Mouse (Mus musculus) thymus, postnatal 0 days (tissue): ENCODE data around the gene Ift52. TPM values are rescaled to one million over a fixed set of nuclear protein-coding genes. Genes with fewer than 3 reads are reported as not detected.
"Not testable (repeated sequence)": the region's sequence is repeated elsewhere in the genome, so short reads cannot be mapped to it uniquely, and the experiment has no call there.

Experiments
- DNase-seq: peaks from one replicate; pipeline ENCODE4 v3.0.0-alpha.2; 2015; ENCODE audit warnings: low spot score
- polyA plus RNA-seq: library from polyadenylated mRNA; unstranded; fragments of >200 nt; fragmentation: Nextera tagmentation; extraction: Ambion mirVana; gene quantifications from 2 replicates; pipeline ENCODE4 v1.2.1, GENCODE M21; 2015

The Ift52 gene
- polyA plus RNA-seq, 1 experiment from 2014 or later = 59.2 TPM

GRCm38 (mm10) chr2:163031289-163031688 lies 14.1 kb downstream of the Ift52 start:
- DNase-seq = no peak

GRCm38 (mm10) chr2:163031757-163032156 lies 14.6 kb downstream of the Ift52 start:
- DNase-seq = no peak

- no peak for DNase-seq
These were observed 15.5 kb downstream of the Ift52 start for GRCm38 (mm10) chr2:163032622-163033021.

- DNase-seq = no peak
These were observed 22.8 kb downstream of the Ift52 start for GRCm38 (mm10) chr2:163039940-163040339.

GRCm38 (mm10) chr2:163048125-163048524 lies 31.0 kb downstream of the Ift52 start:
- peak; percentile 68 for DNase-seq

- no peak for DNase-seq
These were observed 32.0 kb downstream of the Ift52 start for GRCm38 (mm10) chr2:163049116-163049515.

GRCm38 (mm10) chr2:163051691-163052090 lies 34.5 kb downstream of the Ift52 start:
- no peak for DNase-seq

GRCm38 (mm10) chr2:163052101-163052500 lies 34.9 kb downstream of the Ift52 start:
- DNase-seq = no peak

- DNase-seq = no peak
These were observed 35.7 kb downstream of the Ift52 start for GRCm38 (mm10) chr2:163052826-163053225.

- DNase-seq = peak; percentile 95
These were observed 37.2 kb downstream of the Ift52 start, which contains the start of gene Mybl2 for GRCm38 (mm10) chr2:163054335-163054840. Gene Mybl2 (plus strand): TSS chr2:163054687.

- DNase-seq = peak; percentile 24
These were observed 37.8 kb downstream of the Ift52 start for GRCm38 (mm10) chr2:163054891-163055494.

- DNase-seq = no peak
These were observed 38.6 kb downstream of the Ift52 start for GRCm38 (mm10) chr2:163055715-163056114.

GRCm38 (mm10) chr2:163056584-163056983 lies 39.4 kb downstream of the Ift52 start:
- DNase-seq = no peak

GRCm38 (mm10) chr2:163058981-163059380 lies 41.8 kb downstream of the Ift52 start:
- DNase-seq = not testable (repeated sequence)

- no peak for DNase-seq
These were observed 43.5 kb downstream of the Ift52 start for GRCm38 (mm10) chr2:163060630-163061029.

- no peak for DNase-seq
These were observed 44.3 kb downstream of the Ift52 start for GRCm38 (mm10) chr2:163061203-163062118.

- DNase-seq = no peak
These were observed 45.0 kb downstream of the Ift52 start for GRCm38 (mm10) chr2:163062119-163062508.

GRCm38 (mm10) chr2:163066326-163066725 lies 49.2 kb downstream of the Ift52 start:
- no peak for DNase-seq

- DNase-seq = no peak
These were observed 50.1 kb downstream of the Ift52 start for GRCm38 (mm10) chr2:163067233-163067632.

- DNase-seq = no peak
These were observed 53.1 kb downstream of the Ift52 start for GRCm38 (mm10) chr2:163070213-163070612.

- DNase-seq = no peak
These were observed 54.4 kb downstream of the Ift52 start for GRCm38 (mm10) chr2:163071590-163071989.

GRCm38 (mm10) chr2:163073023-163073757 lies 56.0 kb downstream of the Ift52 start:
- no peak for DNase-seq
